Mouse (Mus musculus) cortical plate, adult 2 months (tissue): ENCODE data around the gene Gm20806. TPM values are rescaled to one million over a fixed set of nuclear protein-coding genes. Genes with fewer than 3 reads are reported as not detected.
"Not testable (repeated sequence)": the region's sequence is repeated elsewhere in the genome, so short reads cannot be mapped to it uniquely, and the experiment has no call there.

Experiments used
- H3K27ac ChIP-seq: fragments of 200-500 bp; 2 replicates; pipeline ENCODE4 v1.5.1; 2012; ENCODE audit warnings: low read length, control low read depth, inconsistent platforms; ENCODE audit not compliant: insufficient read depth
- H3K4me1 ChIP-seq: fragments of 200-500 bp; 2 replicates; pipeline ENCODE4 v1.6.1; 2011; ENCODE audit warnings: low read length; ENCODE audit not compliant: control insufficient read depth, insufficient read depth
- H3K4me3 ChIP-seq: fragments of 200-500 bp; 2 replicates; pipeline ENCODE4 v1.5.1; 2011; ENCODE audit warnings: mild to moderate bottlenecking, low read length, control low read depth; ENCODE audit not compliant: insufficient read depth
- polyA plus RNA-seq: library from polyadenylated mRNA; depleted of rRNA; stranded (reverse); fragments of >200 nt; gene quantifications from 2 replicates; pipeline ENCODE4 v1.2.3, GENCODE M21; 2012; rRNA removed

Gene Gm20806
- polyA plus RNA-seq = not detected in 2 replicates

- H3K4me1 ChIP-seq, H3K27ac ChIP-seq, H3K4me3 ChIP-seq: not testable (repeated sequence)
Observed at GRCm38 (mm10) chrY:78837956-78838355, at the start of gene Gm20806. Gene Gm20806 (minus strand): TSS chrY:78838056.
